Comparison of ENCODE assay signal across 9 mouse cellular contexts in the genomic region with DNA sequence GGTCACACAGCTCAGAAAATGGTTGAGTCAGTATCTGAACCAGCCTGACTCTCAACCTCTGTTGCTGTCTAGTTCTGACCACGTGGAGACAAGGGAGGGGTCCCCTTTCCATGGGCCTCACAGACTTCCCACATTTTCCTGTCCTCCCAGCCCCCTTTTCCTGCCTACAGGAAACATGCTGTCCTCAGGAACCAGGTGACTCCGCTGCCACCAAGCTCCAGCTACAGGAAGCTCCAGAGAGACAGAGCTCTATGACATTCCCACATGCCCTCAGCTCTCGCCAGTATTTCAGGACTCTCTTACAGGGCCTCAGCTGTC. TPM values are rescaled to one million over a fixed set of nuclear protein-coding genes. Genes with fewer than 3 reads are reported as not detected.
DNase-seq lines count a peak whose midpoint lies in the region; ATAC-seq and TF ChIP-seq lines count a peak whose summit lies in the region.
"Had no signal": no experiment of that assay in that cellular context is flagged by ENCODE, and none has a peak within 500 bp of the region (broad histone marks: within the 10 kb centered on the region; RNA-seq: fewer than 3 reads in every experiment).

No protein-coding gene starts in this region.

- no peaks in the 10 kb centered on the region for H3K27me3 ChIP-seq in lung, embryonic 14.5 days (ENCODE audit: insufficient read depth, low read length)
- H3K27me3 ChIP-seq in kidney, embryonic 15.5 days = no peaks in the 10 kb centered on the region
- H3K27me3 ChIP-seq in stomach, embryonic 16.5 days (ENCODE audit: control insufficient read depth, insufficient read depth, low read length) = no peaks in the 10 kb centered on the region

- peaks cover 48% of the 10 kb centered on the region; the same call in 1 of the 2 replicates for H3K36me3 ChIP-seq in lung, embryonic 14.5 days (ENCODE audit: insufficient read depth)
- peaks cover 58% of the 10 kb centered on the region for H3K36me3 ChIP-seq in kidney, embryonic 15.5 days
- H3K36me3 ChIP-seq in stomach, embryonic 16.5 days (ENCODE audit: control insufficient read depth, insufficient read depth, low read length) = 0 out of 2 replicates have a peak, but pooled peaks cover 5% of the 10 kb centered on the region

- H3K9ac ChIP-seq in lung, embryonic 14.5 days = no peak overlapping the region
- no peak overlapping the region for H3K9ac ChIP-seq in kidney, embryonic 15.5 days
- no peak overlapping the region for H3K9ac ChIP-seq in stomach, embryonic 16.5 days (ENCODE audit: low read length)

- peak overlapping the region; percentile 56; the same call in 1 of the 2 replicates for H3K27ac ChIP-seq in lung, embryonic 14.5 days (ENCODE audit: low read depth)
- H3K27ac ChIP-seq in kidney, embryonic 15.5 days = peak overlapping the region; percentile 76
- H3K27ac ChIP-seq in stomach, embryonic 16.5 days (ENCODE audit: low read length) = peak overlapping the region; percentile 40; the same call in 1 of the 2 replicates

- H3K9me3 ChIP-seq in lung, embryonic 14.5 days (ENCODE audit: low read depth, low read length) = no peaks in the 10 kb centered on the region
- no peaks in the 10 kb centered on the region for H3K9me3 ChIP-seq in kidney, embryonic 15.5 days (replicated peaks)
- no peaks in the 10 kb centered on the region for H3K9me3 ChIP-seq in stomach, embryonic 16.5 days (replicated peaks; ENCODE audit: control insufficient read depth, low read length)

- TF ChIP-seq POLR2A in lung, adult 2 months (IDR thresholded peaks at IDR 0.05; ENCODE audit: borderline replicate concordance, extremely low read depth, low read depth, low read length) = no peak

- DNase-seq in adrenal gland, adult (ENCODE audit: inconsistent age in 2 of 2, low spot score in 1 of 2) = peak; percentile 60 to 81
- no peak for DNase-seq in adrenal gland, postnatal 4 days (ENCODE audit: low spot score in 2 of 2)
- peak; percentile 60 for DNase-seq in lung, embryonic 14.5 days
- no peak for DNase-seq in lung, adult 2 months
- no peak for DNase-seq in thymus, postnatal 4 days
- DNase-seq: cerebellum, postnatal 36 days had no signal

- TF ChIP-seq CTCF in lung, embryonic 14.5 days (IDR thresholded peaks at IDR 0.05; ENCODE audit: low read depth) = no peak
- TF ChIP-seq CTCF in lung, adult 2 months (IDR thresholded peaks at IDR 0.05; ENCODE audit: insufficient read depth, low read length) = no peak

- ATAC-seq in lung, embryonic 14.5 days (ENCODE audit: insufficient read depth) = peak; percentile 21; the same call in 1 of the 2 replicates
- ATAC-seq in kidney, embryonic 15.5 days (replicated peaks; ENCODE audit: low FRiP score) = no peak
- ATAC-seq in stomach, embryonic 16.5 days (ENCODE audit: insufficient read depth, low FRiP score) = peak; percentile 26
- ATAC-seq in erythroid progenitor cell, adult 5-6 weeks (replicated peaks; ENCODE audit: low FRiP score, poor library complexity, severe bottlenecking) = no peak

- 62% methylated on average over 3 of the region's 3 CpGs for WGBS in lung, embryonic 14.5 days
- WGBS in lung, adult 2 months = 52% methylated on average over 3 of the region's 3 CpGs
- WGBS in kidney, embryonic 15.5 days = 74% methylated on average over 3 of the region's 3 CpGs
- 68% methylated on average over 3 of the region's 3 CpGs for WGBS in stomach, embryonic 16.5 days

- no peak overlapping the region for H3K4me2 ChIP-seq in lung, embryonic 14.5 days
- no peak overlapping the region for H3K4me2 ChIP-seq in kidney, embryonic 15.5 days
- H3K4me2 ChIP-seq in stomach, embryonic 16.5 days (ENCODE audit: low read depth, low read length) = no peak overlapping the region

- H3K4me1 ChIP-seq in lung, embryonic 14.5 days (ENCODE audit: insufficient read depth) = no peaks in the 10 kb centered on the region
- peaks cover 27% of the 10 kb centered on the region for H3K4me1 ChIP-seq in lung, adult 2 months (ENCODE audit: control insufficient read depth, insufficient read depth, low read length)
- peaks cover 14% of the 10 kb centered on the region; the same call in 1 of the 2 replicates for H3K4me1 ChIP-seq in kidney, embryonic 15.5 days
- no peaks in the 10 kb centered on the region for H3K4me1 ChIP-seq in stomach, embryonic 16.5 days (ENCODE audit: control insufficient read depth, insufficient read depth, low read length)

- no peak overlapping the region for H3K4me3 ChIP-seq in lung, embryonic 14.5 days (ENCODE audit: low read depth, low read length)
- no peak overlapping the region for H3K4me3 ChIP-seq in lung, adult 2 months (replicated peaks; ENCODE audit: extremely low read depth, low read depth, low read length)
- H3K4me3 ChIP-seq in kidney, embryonic 15.5 days (replicated peaks) = no peak overlapping the region
- H3K4me3 ChIP-seq in stomach, embryonic 16.5 days (replicated peaks; ENCODE audit: low read length) = no peak overlapping the region

RNA-seq across cellular contexts. Expression of gene Arhgap27, which starts 7.7 kb away (rescaled TPM):
- 10 to 100 TPM; 21.0 to 22.3 TPM for total RNA-seq in adrenal gland, postnatal 4 days (2021)
- 16.8 and 20.6 TPM in 2 replicates for polyA plus RNA-seq in lung, embryonic 14.5 days (2014; fragmentation: Nextera tagmentation; extraction: Ambion mirVana)
- polyA plus RNA-seq in lung, adult 2 months (2012; rRNA removed) = 71.4 and 83.7 TPM in 2 replicates
- 15.8 and 17.2 TPM in 2 replicates for polyA plus RNA-seq in kidney, embryonic 15.5 days (2015; fragmentation: Nextera tagmentation; extraction: Ambion mirVana)
- 19.1 and 22.0 TPM in 2 replicates for polyA plus RNA-seq in stomach, embryonic 16.5 days (2015; fragmentation: Nextera tagmentation; extraction: Ambion mirVana)
- 2.1 and 7.6 TPM in 2 replicates for total RNA-seq in erythroid progenitor cell, adult 5-6 weeks (2015; ENCODE audit: low replicate concordance)
- 3.0 and 4.8 TPM in 2 replicates for total RNA-seq in erythroid progenitor cell, adult 5-6 weeks (2017; ENCODE audit: low replicate concordance)

RNA-seq across cellular contexts. Expression of gene Plekhm1, which starts 41.3 kb away (rescaled TPM):
- 10 to 100 TPM; 18.0 TPM for total RNA-seq in adrenal gland, postnatal 4 days (2021)
- polyA plus RNA-seq in lung, embryonic 14.5 days (2014; fragmentation: Nextera tagmentation; extraction: Ambion mirVana) = 9.3 and 9.4 TPM in 2 replicates
- polyA plus RNA-seq in lung, adult 2 months (2012; rRNA removed) = 23.9 and 28.0 TPM in 2 replicates
- polyA plus RNA-seq in kidney, embryonic 15.5 days (2015; fragmentation: Nextera tagmentation; extraction: Ambion mirVana) = 7.4 and 8.2 TPM in 2 replicates
- 7.5 and 8.5 TPM in 2 replicates for polyA plus RNA-seq in stomach, embryonic 16.5 days (2015; fragmentation: Nextera tagmentation; extraction: Ambion mirVana)
- 15.1 and 18.0 TPM in 2 replicates for total RNA-seq in erythroid progenitor cell, adult 5-6 weeks (2015; ENCODE audit: low replicate concordance)
- total RNA-seq in erythroid progenitor cell, adult 5-6 weeks (2017; ENCODE audit: low replicate concordance) = 4.2 and 5.5 TPM in 2 replicates

Comparison
In these comparisons a context has a peak if more than half of its experiments do, and no peak if none do; other contexts are left out.
1. DNase-seq: peak in adrenal gland, adult (2 of 2) and lung, embryonic 14.5 days (single experiment); none in adrenal gland, postnatal 4 days (0 of 2), lung, adult 2 months (single experiment) and thymus, postnatal 4 days (single experiment).
2. ATAC-seq: peak in lung, embryonic 14.5 days (single experiment) and stomach, embryonic 16.5 days (single experiment); none in kidney, embryonic 15.5 days (single experiment) and erythroid progenitor cell, adult 5-6 weeks (single experiment).
3. Peak in every context shown above with its lines, with median percentiles within 50 percentile points of each other: H3K27ac ChIP-seq.